Mouse (Mus musculus) midbrain, embryonic 10.5 days (tissue): ENCODE results near the gene Panx3. TPM values are rescaled to one million over a fixed set of nuclear protein-coding genes. Genes with fewer than 3 reads are reported as not detected.

Source experiments
- polyA plus RNA-seq: library from polyadenylated mRNA; unstranded; fragments of >200 nt; fragmentation: Nextera tagmentation; extraction: Ambion mirVana; gene quantifications from 2 replicates; pipeline ENCODE4 v1.2.1, GENCODE M21; 2016

Gene Panx3
- polyA plus RNA-seq, 1 experiment from 2014 or later = 0.22 TPM

Other genes starting within 250 kb of the Panx3 start
- gene Robo3, start 236.0 kb downstream of the Panx3 start, polyA plus RNA-seq = 13.1 and 36.6 TPM in 2 replicates
- gene Msantd2, start 179.9 kb downstream of the Panx3 start, polyA plus RNA-seq = 33.0 and 33.6 TPM in 2 replicates
- 28.6 and 31.5 TPM in 2 replicates for gene Esam, start 141.2 kb downstream of the Panx3 start, polyA plus RNA-seq
- gene Vsig2, start 130.0 kb downstream of the Panx3 start, polyA plus RNA-seq = 0.39 and 0.66 TPM in 2 replicates
- gene Nrgn, start 116.3 kb downstream of the Panx3 start, polyA plus RNA-seq = 1.1 and 1.3 TPM in 2 replicates
- gene Siae, start 113.5 kb downstream of the Panx3 start, polyA plus RNA-seq = 6.5 and 7.0 TPM in 2 replicates
- 13.5 and 13.9 TPM in 2 replicates for gene Spa17, start 55.5 kb downstream of the Panx3 start, polyA plus RNA-seq
- 133 and 142 TPM in 2 replicates for gene Tbrg1, start 11.9 kb downstream of the Panx3 start, polyA plus RNA-seq
- not detected in 2 replicates for gene Olfr160, start 47.0 kb upstream of the Panx3 start, polyA plus RNA-seq
- gene Olfr874, start 75.9 kb upstream of the Panx3 start, polyA plus RNA-seq = not detected in 2 replicates
- not detected in 2 replicates for gene Olfr875, start 102.6 kb upstream of the Panx3 start, polyA plus RNA-seq
- gene Olfr876, start 133.8 kb upstream of the Panx3 start, polyA plus RNA-seq = not detected in 2 replicates
- gene Olfr877, start 185.0 kb upstream of the Panx3 start, polyA plus RNA-seq = not detected in 2 replicates
- gene Olfr145, start 227.5 kb upstream of the Panx3 start, polyA plus RNA-seq = not detected in 2 replicates
- gene Olfr878, start 248.6 kb upstream of the Panx3 start, polyA plus RNA-seq = not detected in 2 replicates